ENCODE assay signal across 16 mouse cellular contexts in genomic region chr15:97991285-97991895, GRCm38 (mm10). TPM values are rescaled to one million over a fixed set of nuclear protein-coding genes. Genes with fewer than 3 reads are reported as not detected.
A peak's percentile ranks its signal among the peaks of the same experiment; 100 is the strongest.
DNase-seq lines count a peak whose midpoint lies in the region; ATAC-seq and TF ChIP-seq lines count a peak whose summit lies in the region.
"Had no signal": no experiment of that assay in that cellular context is flagged by ENCODE, and none has a peak within 500 bp of the region (broad histone marks: within the 10 kb centered on the region; RNA-seq: fewer than 3 reads in every experiment).

No protein-coding gene starts in this region.

- H3K27ac ChIP-seq in heart, embryonic 11.5 days (ENCODE audit: low read depth, low read length), result peak overlapping the region; percentile 46; the same call in 1 of the 2 replicates
- H3K27ac ChIP-seq in embryonic facial prominence, embryonic 13.5 days, result peak overlapping the region; percentile 93
- peak overlapping the region; percentile 90 for H3K27ac ChIP-seq in limb, embryonic 15.5 days
- no peak overlapping the region for H3K27ac ChIP-seq in thymus, adult 2 months (ENCODE audit: control insufficient read depth, insufficient read depth, low read length)
- H3K27ac ChIP-seq: liver, embryonic 13.5 days; macrophage had no signal

- no peak for TF ChIP-seq CTCF in E14TG2a.4 (conservative IDR thresholded peaks at IDR 0.05; ENCODE audit: low read length)
- TF ChIP-seq CTCF in thymus, adult 2 months (IDR thresholded peaks at IDR 0.05; ENCODE audit: borderline replicate concordance, control insufficient read depth, extremely low read depth, insufficient read depth, low read length, poor library complexity), result no peak

- no peak overlapping the region for H3K4me3 ChIP-seq in heart, embryonic 11.5 days (ENCODE audit: low read depth, low read length)
- peak overlapping the region; percentile 20 for H3K4me3 ChIP-seq in E14TG2a.4 (replicated peaks; ENCODE audit: low read length)
- no peak overlapping the region for H3K4me3 ChIP-seq in embryonic facial prominence, embryonic 13.5 days
- H3K4me3 ChIP-seq in limb, embryonic 15.5 days, result no peak overlapping the region
- H3K4me3 ChIP-seq in thymus, adult 2 months (ENCODE audit: control insufficient read depth, insufficient read depth, low read length), result no peak overlapping the region
- H3K4me3 ChIP-seq: liver, embryonic 13.5 days had no signal

- WGBS in heart, embryonic 11.5 days (ENCODE audit: insufficient replicate concordance), result 23% methylated on average over 12 of the region's 12 CpGs
- WGBS in embryonic facial prominence, embryonic 13.5 days, result 17% methylated on average over 12 of the region's 12 CpGs
- 40% methylated on average over 12 of the region's 12 CpGs for WGBS in limb, embryonic 15.5 days
- WGBS in thymus, adult 2 months, result 86% methylated on average over 12 of the region's 12 CpGs

- no peak for ATAC-seq in heart, embryonic 11.5 days (replicated peaks; ENCODE audit: insufficient number of reproducible peaks, low FRiP score, low TSS enrichment)
- no peak for ATAC-seq in embryonic facial prominence, embryonic 13.5 days (ENCODE audit: insufficient number of reproducible peaks, insufficient read depth, low FRiP score, low TSS enrichment, low read depth)
- no peak for ATAC-seq in limb, embryonic 15.5 days (ENCODE audit: insufficient number of reproducible peaks, low FRiP score, low TSS enrichment, low read depth)

- TF ChIP-seq POLR2A in thymus, adult 2 months (IDR thresholded peaks at IDR 0.05; ENCODE audit: control insufficient read depth, extremely low read depth, insufficient read depth, low read length, poor library complexity), result no peak

- intact Hi-C loops in left cerebral cortex, postnatal 4 days (cut with DNase I), result no loop called here

- H3K36me3 ChIP-seq in heart, embryonic 11.5 days (ENCODE audit: control insufficient read depth, insufficient read depth, low read length), result peaks cover 5% of the 10 kb centered on the region; the same call in 1 of the 2 replicates
- H3K36me3 ChIP-seq in E14TG2a.4 (ENCODE audit: insufficient read depth, low read length), result peaks cover 20% of the 10 kb centered on the region
- H3K36me3 ChIP-seq in embryonic facial prominence, embryonic 13.5 days, result peaks cover 61% of the 10 kb centered on the region
- H3K36me3 ChIP-seq in limb, embryonic 15.5 days, result peaks cover 40% of the 10 kb centered on the region
- H3K36me3 ChIP-seq in thymus, adult 2 months (ENCODE audit: control insufficient read depth, insufficient read depth, low read length), result no peaks in the 10 kb centered on the region
- H3K36me3 ChIP-seq: liver, embryonic 13.5 days had no signal

- peaks cover 24% of the 10 kb centered on the region for H3K4me1 ChIP-seq in heart, embryonic 11.5 days (ENCODE audit: control insufficient read depth, insufficient read depth, low read length)
- H3K4me1 ChIP-seq in E14TG2a.4 (replicated peaks; ENCODE audit: low read depth, low read length), result peaks cover 86% of the 10 kb centered on the region
- H3K4me1 ChIP-seq in embryonic facial prominence, embryonic 13.5 days, result peaks cover 47% of the 10 kb centered on the region
- peaks cover 42% of the 10 kb centered on the region for H3K4me1 ChIP-seq in limb, embryonic 15.5 days
- H3K4me1 ChIP-seq in thymus, adult 2 months (replicated peaks; ENCODE audit: control insufficient read depth, insufficient read depth, low read length), result peaks cover 12% of the 10 kb centered on the region

- no peaks in the 10 kb centered on the region for H3K27me3 ChIP-seq in heart, embryonic 11.5 days (ENCODE audit: control insufficient read depth, insufficient read depth, low read length)
- H3K27me3 ChIP-seq in E14TG2a.4 (ENCODE audit: insufficient read depth, low read length), result peaks cover 5% of the 10 kb centered on the region; the same call in 1 of the 2 replicates
- no peaks in the 10 kb centered on the region for H3K27me3 ChIP-seq in embryonic facial prominence, embryonic 13.5 days
- no peaks in the 10 kb centered on the region for H3K27me3 ChIP-seq in limb, embryonic 15.5 days
- no peaks in the 10 kb centered on the region for H3K27me3 ChIP-seq in thymus, adult 2 months (ENCODE audit: control insufficient read depth, insufficient read depth, low read length)

- H3K9me3 ChIP-seq in heart, embryonic 11.5 days (replicated peaks; ENCODE audit: control insufficient read depth, low read length), result no peaks in the 10 kb centered on the region
- H3K9me3 ChIP-seq in E14TG2a.4 (ENCODE audit: low read length), result no peaks in the 10 kb centered on the region
- H3K9me3 ChIP-seq in embryonic facial prominence, embryonic 13.5 days, result no peaks in the 10 kb centered on the region
- H3K9me3 ChIP-seq in limb, embryonic 15.5 days, result no peaks in the 10 kb centered on the region
- H3K9me3 ChIP-seq: liver, embryonic 13.5 days had no signal

- no peak overlapping the region for H3K9ac ChIP-seq in heart, embryonic 11.5 days (ENCODE audit: low read depth, low read length)
- H3K9ac ChIP-seq in embryonic facial prominence, embryonic 13.5 days, result peak overlapping the region; percentile 46; the same call in 1 of the 2 replicates
- H3K9ac ChIP-seq in limb, embryonic 15.5 days, result 0 out of 2 replicates have a peak overlapping the region, but pooled peaks have one; percentile 10
- H3K9ac ChIP-seq: liver, embryonic 13.5 days had no signal

- DNase-seq in heart, adult 9 months (ENCODE audit: low spot score in 2 of 2), result no peak
- DNase-seq in thymus, adult 2 months, result no peak
- DNase-seq in spleen, adult 18-20 months, result no peak
- no peak for DNase-seq in left cerebral cortex, postnatal 4 days
- DNase-seq: B cell, adult 2 months; cerebellum, postnatal 36 days; heart, adult 18-20 months; liver, embryonic 13.5 days; right cerebral cortex, postnatal 4 days had no signal

- no peak overlapping the region for H3K4me2 ChIP-seq in heart, embryonic 11.5 days
- no peak overlapping the region for H3K4me2 ChIP-seq in embryonic facial prominence, embryonic 13.5 days
- no peak overlapping the region for H3K4me2 ChIP-seq in limb, embryonic 15.5 days
- H3K4me2 ChIP-seq: liver, embryonic 13.5 days had no signal

RNA-seq across cellular contexts. Expression of gene Col2a1, which starts 13.1 kb away (rescaled TPM):
- 61.9 and 80.7 TPM in 2 replicates for polyA plus RNA-seq in heart, embryonic 11.5 days (2014; fragmentation: Nextera tagmentation; extraction: Ambion mirVana)
- 306 and 385 TPM in 2 replicates for polyA plus RNA-seq in embryonic facial prominence, embryonic 13.5 days (2015; fragmentation: Nextera tagmentation; extraction: Ambion mirVana)
- 807 and 885 TPM in 2 replicates for polyA plus RNA-seq in limb, embryonic 15.5 days (2015; fragmentation: Nextera tagmentation; extraction: Ambion mirVana)
- polyA plus RNA-seq in thymus, adult 2 months (2012; rRNA removed), result 0.32 and 0.47 TPM in 2 replicates
- total RNA-seq in left cerebral cortex, postnatal 4 days (2021), result 1 to 10 TPM; 2.5 to 5.4 TPM
- total RNA-seq: hematopoietic stem cell, adult 5-6 weeks had no signal
- polyA plus RNA-seq: large intestine, adult 2 months; macrophage had no signal

RNA-seq across cellular contexts. Expression of gene Tmem106c, which starts 27.4 kb away (rescaled TPM):
- 30.1 and 34.9 TPM in 2 replicates for polyA plus RNA-seq in heart, embryonic 11.5 days (2014; fragmentation: Nextera tagmentation; extraction: Ambion mirVana)
- polyA plus RNA-seq in embryonic facial prominence, embryonic 13.5 days (2015; fragmentation: Nextera tagmentation; extraction: Ambion mirVana), result 37.8 and 38.7 TPM in 2 replicates
- 48.8 and 51.3 TPM in 2 replicates for polyA plus RNA-seq in limb, embryonic 15.5 days (2015; fragmentation: Nextera tagmentation; extraction: Ambion mirVana)
- polyA plus RNA-seq in thymus, adult 2 months (2012; rRNA removed), result 38.4 and 40.0 TPM in 2 replicates
- 10 to 100 TPM; 18.0 to 20.1 TPM for total RNA-seq in left cerebral cortex, postnatal 4 days (2021)

Comparison
In these comparisons a context has a peak if more than half of its experiments do, and no peak if none do; other contexts are left out.
1. RNA of gene Col2a1, which starts 13.1 kb away (polyA plus RNA-seq): 807 to 885 TPM in limb, embryonic 15.5 days, 306 to 385 TPM in embryonic facial prominence, embryonic 13.5 days and 61.9 to 80.7 TPM in heart, embryonic 11.5 days; 0.32 to 0.47 TPM in thymus, adult 2 months; every median in the first group is over 10 times any median in the second.